In the genomic region with DNA sequence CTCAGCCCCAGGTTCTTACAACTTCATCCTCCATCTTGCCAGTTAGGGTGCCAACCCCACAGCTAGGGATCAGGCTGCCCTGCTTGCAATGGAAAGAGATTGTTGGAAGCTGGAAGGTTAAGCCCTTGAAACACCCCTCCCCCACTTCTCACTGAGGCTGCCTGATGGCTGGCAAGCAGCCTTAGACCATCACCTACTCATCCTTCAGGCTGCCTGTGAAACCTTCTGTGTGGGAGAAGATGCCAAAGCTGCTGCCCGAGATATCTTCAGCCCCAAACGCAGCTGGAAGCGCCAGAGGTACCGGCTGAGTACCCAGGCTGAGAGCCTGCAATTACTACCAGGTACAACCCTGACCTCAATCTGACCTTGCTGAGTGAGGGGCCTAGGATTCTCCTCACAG, we compare ENCODE assay signal across 21 mouse cellular contexts. TPM values are rescaled to one million over a fixed set of nuclear protein-coding genes. Genes with fewer than 3 reads are reported as not detected.
"Had no signal": no experiment of that assay in that cellular context is flagged by ENCODE, and none has a peak within 500 bp of the region (broad histone marks: within the 10 kb centered on the region; RNA-seq: fewer than 3 reads in every experiment).

No protein-coding gene starts in this region.

- H3K4me3 ChIP-seq: kidney, embryonic 15.5 days; liver, embryonic 13.5 days had no signal

- H3K9me3 ChIP-seq: kidney, embryonic 15.5 days; liver, embryonic 13.5 days had no signal

- H3K9ac ChIP-seq: kidney, embryonic 15.5 days; liver, embryonic 13.5 days had no signal

- DNase-seq: kidney, adult 8-10 months; kidney, postnatal 10 days; kidney, postnatal 36 days; liver, embryonic 13.5 days; lung, adult 2 months; lung, postnatal 14 days; lung, postnatal 4 days; midbrain, embryonic 14.5 days; right cerebral cortex, postnatal 4 days; thymus, adult 2 months; thymus, postnatal 14 days; thymus, postnatal 4 days had no signal

- H3K27ac ChIP-seq: kidney, embryonic 15.5 days; liver, embryonic 13.5 days; stomach, postnatal 0 days had no signal

- H3K36me3 ChIP-seq: kidney, embryonic 15.5 days; liver, embryonic 13.5 days had no signal

RNA-seq across cellular contexts. Expression of gene Nos3, which starts 14.9 kb away (rescaled TPM):
- total RNA-seq: megakaryocyte progenitor cell, adult 5-6 weeks had no signal

RNA-seq across cellular contexts. Expression of gene Kcnh2, which starts 28.1 kb away (rescaled TPM):
- total RNA-seq: liver, adult 2 months had no signal
- polyA plus RNA-seq: liver, adult 2 months had no signal

RNA-seq across cellular contexts. Expression of gene Asic3, which starts 33.7 kb away (rescaled TPM):
- total RNA-seq: layer of hippocampus, postnatal 10 days; left cerebral cortex, postnatal 14 days; liver, adult 2 months; megakaryocyte-erythroid progenitor cell, adult 5-6 weeks had no signal
- polyA plus RNA-seq: liver, embryonic 13.5 days; liver, embryonic 16.5 days; lung, embryonic 16.5 days; midbrain, embryonic 14.5 days; stomach, postnatal 0 days had no signal
